11 mouse cellular contexts compared by ENCODE assay signal in genomic region chr15:25679081-25679480, GRCm38 (mm10). TPM values are rescaled to one million over a fixed set of nuclear protein-coding genes. Genes with fewer than 3 reads are reported as not detected.
A peak's percentile ranks its signal among the peaks of the same experiment; 100 is the strongest.
DNase-seq lines count a peak whose midpoint lies in the region; ATAC-seq and TF ChIP-seq lines count a peak whose summit lies in the region.
"Had no signal": no experiment of that assay in that cellular context is flagged by ENCODE, and none has a peak within 500 bp of the region (broad histone marks: within the 10 kb centered on the region; RNA-seq: fewer than 3 reads in every experiment).

No protein-coding gene starts in this region.

- H3K9ac ChIP-seq in forebrain, embryonic 14.5 days (ENCODE audit: low read length), result no peak overlapping the region
- H3K9ac ChIP-seq in forebrain, embryonic 12.5 days, result no peak overlapping the region
- H3K9ac ChIP-seq in liver, adult 2 months (ENCODE audit: low read depth, low read length), result no peak overlapping the region
- H3K9ac ChIP-seq in liver, embryonic 11.5 days (ENCODE audit: low read depth, low read length), result no peak overlapping the region
- H3K9ac ChIP-seq: heart, embryonic 13.5 days; lung, embryonic 15.5 days; neural tube, embryonic 12.5 days had no signal

- H3K9me3 ChIP-seq in forebrain, embryonic 14.5 days (replicated peaks; ENCODE audit: control insufficient read depth, low read length), result no peaks in the 10 kb centered on the region
- H3K9me3 ChIP-seq in forebrain, embryonic 12.5 days, result no peaks in the 10 kb centered on the region
- H3K9me3 ChIP-seq in liver, embryonic 11.5 days (ENCODE audit: control insufficient read depth, low read length), result no peaks in the 10 kb centered on the region
- H3K9me3 ChIP-seq: heart, embryonic 13.5 days; lung, embryonic 15.5 days; neural tube, embryonic 12.5 days had no signal

- H3K4me1 ChIP-seq in forebrain, embryonic 14.5 days (ENCODE audit: control insufficient read depth, insufficient read depth, low read length), result peaks cover 22% of the 10 kb centered on the region
- H3K4me1 ChIP-seq in forebrain, embryonic 12.5 days, result peaks cover 48% of the 10 kb centered on the region
- peaks cover 19% of the 10 kb centered on the region for H3K4me1 ChIP-seq in liver, adult 2 months (ENCODE audit: control insufficient read depth, insufficient read depth, low read length)
- peaks cover 16% of the 10 kb centered on the region for H3K4me1 ChIP-seq in liver, embryonic 11.5 days (replicated peaks; ENCODE audit: control insufficient read depth, insufficient read depth, low read length)
- H3K4me1 ChIP-seq in embryonic fibroblast, embryonic 13.5 days (ENCODE audit: control insufficient read depth, insufficient read depth, low read length), result peaks cover 33% of the 10 kb centered on the region

- no peak overlapping the region for H3K4me2 ChIP-seq in forebrain, embryonic 14.5 days (ENCODE audit: low read length)
- H3K4me2 ChIP-seq in forebrain, embryonic 12.5 days, result no peak overlapping the region
- H3K4me2 ChIP-seq in liver, embryonic 11.5 days, result no peak overlapping the region
- H3K4me2 ChIP-seq: lung, embryonic 15.5 days; neural tube, embryonic 12.5 days had no signal

- no peak for TF ChIP-seq POLR2A in liver, adult 2 months (IDR thresholded peaks at IDR 0.05; ENCODE audit: extremely low read depth, insufficient read depth, low read length)
- no peak for TF ChIP-seq POLR2A in embryonic fibroblast, embryonic 13.5 days (IDR thresholded peaks at IDR 0.05; ENCODE audit: low read depth, low read length)

- WGBS in forebrain, embryonic 14.5 days, result 44% methylated on average over 3 of the region's 3 CpGs
- 48% methylated on average over 3 of the region's 3 CpGs for WGBS in forebrain, embryonic 12.5 days
- 29% methylated on average over 3 of the region's 3 CpGs for WGBS in liver, adult 2 months
- 76% methylated on average over 3 of the region's 3 CpGs for WGBS in liver, embryonic 11.5 days

- H3K27me3 ChIP-seq in forebrain, embryonic 14.5 days (replicated peaks; ENCODE audit: control insufficient read depth, insufficient read depth, low read length), result no peaks in the 10 kb centered on the region
- peaks cover 11% of the 10 kb centered on the region for H3K27me3 ChIP-seq in forebrain, embryonic 12.5 days
- no peaks in the 10 kb centered on the region for H3K27me3 ChIP-seq in liver, adult 2 months (ENCODE audit: control insufficient read depth, insufficient read depth, low read length)
- no peaks in the 10 kb centered on the region for H3K27me3 ChIP-seq in liver, embryonic 11.5 days (replicated peaks; ENCODE audit: control insufficient read depth, insufficient read depth, low read length)
- H3K27me3 ChIP-seq: lung, embryonic 15.5 days; neural tube, embryonic 12.5 days had no signal

- H3K27ac ChIP-seq in forebrain, embryonic 14.5 days (ENCODE audit: low read depth, low read length), result no peak overlapping the region
- H3K27ac ChIP-seq in forebrain, embryonic 12.5 days, result no peak overlapping the region
- H3K27ac ChIP-seq in liver, adult 2 months (replicated peaks; ENCODE audit: insufficient read depth, low read depth, low read length), result no peak overlapping the region
- H3K27ac ChIP-seq in liver, embryonic 11.5 days (ENCODE audit: low read depth, low read length), result no peak overlapping the region
- peak overlapping the region; percentile 65 for H3K27ac ChIP-seq in embryonic fibroblast, embryonic 13.5 days (ENCODE audit: insufficient read depth, low read length)
- H3K27ac ChIP-seq: heart, embryonic 13.5 days; lung, embryonic 15.5 days; neural tube, embryonic 12.5 days had no signal

- peak; percentile 32; the same call in 1 of the 2 replicates for ATAC-seq in forebrain, embryonic 14.5 days
- no peak for ATAC-seq in forebrain, embryonic 12.5 days (ENCODE audit: low FRiP score)
- ATAC-seq in liver, embryonic 11.5 days (replicated peaks; ENCODE audit: low FRiP score), result no peak

- peak; percentile 56 for DNase-seq in forebrain, embryonic 14.5 days (ENCODE audit: low spot score)
- peak; percentile 62 for DNase-seq in liver, adult 2 months (ENCODE audit: extremely low read depth, low read depth, low spot score)
- DNase-seq in liver, embryonic 11.5 days (ENCODE audit: low spot score), result no peak
- peak; percentile 48 for DNase-seq in retina, postnatal 1 day
- no peak for DNase-seq in layer of hippocampus, adult 9-11 months
- DNase-seq in thymus, adult 18-20 months, result no peak

- H3K4me3 ChIP-seq in forebrain, embryonic 14.5 days (ENCODE audit: low read depth, low read length), result no peak overlapping the region
- H3K4me3 ChIP-seq in forebrain, embryonic 12.5 days (replicated peaks), result no peak overlapping the region
- H3K4me3 ChIP-seq in liver, adult 2 months (ENCODE audit: insufficient read depth, low read depth, low read length), result no peak overlapping the region
- H3K4me3 ChIP-seq in liver, embryonic 11.5 days (ENCODE audit: low read depth, low read length), result no peak overlapping the region
- H3K4me3 ChIP-seq in embryonic fibroblast, embryonic 13.5 days (ENCODE audit: insufficient read depth, low read length), result no peak overlapping the region
- H3K4me3 ChIP-seq: heart, embryonic 13.5 days; lung, embryonic 15.5 days; neural tube, embryonic 12.5 days had no signal

- no peak for TF ChIP-seq CTCF in liver, adult 2 months (IDR thresholded peaks at IDR 0.05; ENCODE audit: low read depth, low read length)
- no peak for TF ChIP-seq CTCF in embryonic fibroblast, embryonic 13.5 days (IDR thresholded peaks at IDR 0.05; ENCODE audit: borderline replicate concordance, insufficient read depth, low read length)

- no peaks in the 10 kb centered on the region for H3K36me3 ChIP-seq in forebrain, embryonic 14.5 days (ENCODE audit: control insufficient read depth, insufficient read depth, low read length)
- no peaks in the 10 kb centered on the region for H3K36me3 ChIP-seq in forebrain, embryonic 12.5 days (replicated peaks)
- H3K36me3 ChIP-seq in liver, adult 2 months (ENCODE audit: control insufficient read depth, insufficient read depth, low read length), result no peaks in the 10 kb centered on the region
- H3K36me3 ChIP-seq in liver, embryonic 11.5 days (ENCODE audit: control insufficient read depth, insufficient read depth, low read length), result no peaks in the 10 kb centered on the region
- H3K36me3 ChIP-seq: heart, embryonic 13.5 days; lung, embryonic 15.5 days; neural tube, embryonic 12.5 days had no signal

- peaks cover 39% of the 10 kb centered on the region for H3K79me2 ChIP-seq in liver, adult 2 months (ENCODE audit: control insufficient read depth, insufficient read depth, low read length)

RNA-seq across cellular contexts. Expression of gene Myo10, which starts 56.8 kb away (rescaled TPM):
- polyA plus RNA-seq in forebrain, embryonic 14.5 days (2014; fragmentation: Nextera tagmentation; extraction: Ambion mirVana), result 36.2 and 41.6 TPM in 2 replicates
- polyA plus RNA-seq in forebrain, embryonic 12.5 days (2016; fragmentation: Nextera tagmentation; extraction: Ambion mirVana), result 65.6 and 82.4 TPM in 2 replicates
- 21.4 and 21.5 TPM in 2 replicates for total RNA-seq in liver, adult 2 months (2014; rRNA removed)
- polyA plus RNA-seq in liver, adult 2 months (2012; rRNA removed), result 11.9 and 15.7 TPM in 2 replicates
- 14.4 and 16.3 TPM in 2 replicates for polyA plus RNA-seq in liver, embryonic 11.5 days (2014; fragmentation: Nextera tagmentation; extraction: Ambion mirVana)
- polyA plus RNA-seq in embryonic fibroblast, embryonic 13.5 days (2011; ENCODE audit: insufficient read length, low read depth, missing spikeins), result 47.8 and 49.9 TPM in 2 replicates

Comparison
In these comparisons a context has a peak if more than half of its experiments do, and no peak if none do; other contexts are left out.
1. DNase-seq: peak in forebrain, embryonic 14.5 days (single experiment), liver, adult 2 months (single experiment) and retina, postnatal 1 day (single experiment); none in liver, embryonic 11.5 days (single experiment), layer of hippocampus, adult 9-11 months (single experiment) and thymus, adult 18-20 months (0 of 2).